Mouse (Mus musculus) heart, postnatal 10 days (tissue): Measurements from ENCODE around the gene Cspg4. TPM values are rescaled to one million over a fixed set of nuclear protein-coding genes. Genes with fewer than 3 reads are reported as not detected.

ENCODE experiments used
- DNase-seq, 2 experiments: peaks; one replicate each; pipeline ENCODE4 v3.0.0; 2021
- intact Hi-C: fragments of 180-260 bp; cut with DNase I; formaldehyde crosslinking; loops from one replicate; pipeline ENCODE4 v1.15.1; 2025
- total RNA-seq, 2 experiments: library from RNA; stranded (reverse); gene quantifications; 2 replicates each; pipeline ENCODE4 v1.2.3; 2021

Gene Cspg4
- total RNA-seq, 2 experiments from 2014 or later: 42.6 to 43.4 TPM

GRCm38 (mm10) chr9:56860486-56861269, 4.2 kb upstream of the Cspg4 start:
- peak; percentile 60 to 69 for DNase-seq
- intact Hi-C loops: no loop called here

- DNase-seq: no peak
- intact Hi-C loops: no loop called here
Observed at GRCm38 (mm10) chr9:56862863-56863262, 2.0 kb upstream of the Cspg4 start.

GRCm38 (mm10) chr9:56864216-56864729, 560 bp upstream of the Cspg4 start, which contains the start of gene Odf3l1:
Gene Odf3l1, minus strand, starts transcription at chr9:56864679.
- DNase-seq: peak; percentile 70 to 71
- intact Hi-C loops: no loop called here

- no peak for DNase-seq
- intact Hi-C loops: loop anchor here (2.0 kb wide), 1 partner anchor 17 kb away; no protein-coding TSS in a partner anchor
Observed at GRCm38 (mm10) chr9:56865673-56866400, 1.0 kb downstream of the Cspg4 start.

- intact Hi-C loops: loop anchor here (2.0 kb wide), 1 partner anchor 16 kb away; no protein-coding TSS in a partner anchor
- no peak for DNase-seq
Observed at GRCm38 (mm10) chr9:56866430-56866829, 1.6 kb downstream of the Cspg4 start.

- peak; percentile 67 to 74 for DNase-seq
- intact Hi-C loops: no loop called here
Observed at GRCm38 (mm10) chr9:56868292-56868691, 3.5 kb downstream of the Cspg4 start.

GRCm38 (mm10) chr9:56869552-56869951, 4.7 kb downstream of the Cspg4 start:
- DNase-seq: no peak
- intact Hi-C loops: no loop called here

- DNase-seq: no peak
- intact Hi-C loops: no loop called here
Observed at GRCm38 (mm10) chr9:56870778-56871177, 5.9 kb downstream of the Cspg4 start.

- DNase-seq: peak; percentile 75 to 77
- intact Hi-C loops: no loop called here
Observed at GRCm38 (mm10) chr9:56871191-56871590, 6.4 kb downstream of the Cspg4 start.

- intact Hi-C loops: no loop called here
- DNase-seq: no peak
Observed at GRCm38 (mm10) chr9:56872105-56872903, 7.5 kb downstream of the Cspg4 start.

- DNase-seq: no peak
- intact Hi-C loops: no loop called here
Observed at GRCm38 (mm10) chr9:56873097-56873496, 8.3 kb downstream of the Cspg4 start.

GRCm38 (mm10) chr9:56876784-56877183, 12.0 kb downstream of the Cspg4 start:
- no peak for DNase-seq
- intact Hi-C loops: no loop called here

GRCm38 (mm10) chr9:56877284-56877683, 12.5 kb downstream of the Cspg4 start:
- intact Hi-C loops: no loop called here
- DNase-seq: no peak

GRCm38 (mm10) chr9:56880790-56881189, 16.0 kb downstream of the Cspg4 start:
- DNase-seq: no peak
- intact Hi-C loops: no loop called here

GRCm38 (mm10) chr9:56881539-56882082, 16.8 kb downstream of the Cspg4 start:
- DNase-seq: no peak
- intact Hi-C loops: loop anchor here (2.0 kb wide), 1 partner anchor 15 kb away; no protein-coding TSS in a partner anchor

GRCm38 (mm10) chr9:56882283-56882682, 17.4 kb downstream of the Cspg4 start:
- intact Hi-C loops: loop anchor here (2.0 kb wide), 1 partner anchor 15 kb away; no protein-coding TSS in a partner anchor
- no peak for DNase-seq

- intact Hi-C loops: loop anchor here (2.0 kb wide), 1 partner anchor 16 kb away; no protein-coding TSS in a partner anchor
- DNase-seq: peak; percentile 74
Observed at GRCm38 (mm10) chr9:56882818-56883217, 18.0 kb downstream of the Cspg4 start.

GRCm38 (mm10) chr9:56883470-56883869, 18.6 kb downstream of the Cspg4 start:
- intact Hi-C loops: loop anchor here (2.0 kb wide), 1 partner anchor 17 kb away; no protein-coding TSS in a partner anchor
- no peak for DNase-seq

- intact Hi-C loops: no loop called here
- no peak for DNase-seq
Observed at GRCm38 (mm10) chr9:56884328-56884727, 19.5 kb downstream of the Cspg4 start.

- intact Hi-C loops: no loop called here
- no peak for DNase-seq
Observed at GRCm38 (mm10) chr9:56886113-56886512, 21.3 kb downstream of the Cspg4 start.
